Mouse (Mus musculus) E14TG2a.4 (cell line): ENCODE results near the gene Igsf21.

Source experiments
- H3K27me3 ChIP-seq: 2 replicates; pipeline ENCODE4 v1.6.1; 2014; ENCODE audit warnings: low read length, control low read depth; ENCODE audit not compliant: insufficient read depth
- H3K36me3 ChIP-seq: 2 replicates; pipeline ENCODE4 v1.6.1; 2014; ENCODE audit warnings: low read length, control low read depth; ENCODE audit not compliant: insufficient read depth
- H3K4me1 ChIP-seq: replicated peaks from 2 replicates; pipeline ENCODE4 v1.6.1; 2014; ENCODE audit warnings: low read depth, low read length, control low read depth
- H3K4me3 ChIP-seq: replicated peaks from 2 replicates; pipeline ENCODE4 v1.5.1; 2014; ENCODE audit warnings: mild to moderate bottlenecking, low read length
- H3K9me3 ChIP-seq: 2 replicates; pipeline ENCODE4 v1.6.1; 2014; ENCODE audit warnings: low read length, control low read depth
- CTCF ChIP-seq: conservative IDR thresholded peaks from 2 replicates; pipeline ENCODE4 v1.5.1; 2014; ENCODE audit warnings: low read length
- NANOG ChIP-seq: IDR thresholded peaks from 2 replicates; pipeline ENCODE4 v1.6.1; 2014; ENCODE audit warnings: borderline replicate concordance, low read length, mixed read lengths
- POU5F1 ChIP-seq: IDR thresholded peaks from 2 replicates; pipeline ENCODE4 v1.6.1; 2014; ENCODE audit warnings: low read length, borderline replicate concordance

Igsf21 gene

DNA sequence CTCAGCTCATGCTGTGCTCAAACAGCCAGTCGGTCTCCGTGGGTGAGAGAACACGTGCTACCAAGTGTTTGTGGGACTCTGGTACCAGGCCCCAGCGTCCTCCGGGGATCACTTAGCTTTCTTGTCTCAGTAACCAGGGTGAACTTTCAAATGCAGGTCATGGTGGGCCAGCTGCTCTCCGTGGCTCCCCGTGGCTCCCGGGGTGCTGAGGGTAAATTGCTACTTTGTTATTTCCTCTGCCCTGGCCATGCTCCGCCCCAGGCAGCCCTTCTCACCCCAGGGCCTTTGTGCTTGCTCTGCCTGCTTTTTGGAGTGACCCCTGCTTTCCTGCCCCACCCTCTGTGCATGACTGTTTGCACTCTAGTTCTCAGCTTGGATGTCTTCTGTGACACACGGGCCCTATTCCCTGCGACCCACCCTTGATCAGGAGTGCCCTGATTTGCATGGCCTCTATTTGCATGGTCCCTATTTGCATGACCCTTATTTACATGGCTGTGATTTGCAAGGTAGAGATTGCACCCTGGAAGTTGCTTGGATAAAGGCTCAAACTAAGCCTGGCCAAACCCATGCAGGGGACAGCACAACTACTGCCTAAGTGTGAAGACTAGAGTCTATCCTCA, 143.9 kb downstream of the Igsf21 start:
- Histone ChIP-seq H3K27me3 (peaks cover under 1% of the 10 kb centered on the region), H3K36me3 (no peaks in the 10 kb centered on the region)
- TF ChIP-seq CTCF (no peak), POU5F1 (no peak), NANOG (no peak)

DNA sequence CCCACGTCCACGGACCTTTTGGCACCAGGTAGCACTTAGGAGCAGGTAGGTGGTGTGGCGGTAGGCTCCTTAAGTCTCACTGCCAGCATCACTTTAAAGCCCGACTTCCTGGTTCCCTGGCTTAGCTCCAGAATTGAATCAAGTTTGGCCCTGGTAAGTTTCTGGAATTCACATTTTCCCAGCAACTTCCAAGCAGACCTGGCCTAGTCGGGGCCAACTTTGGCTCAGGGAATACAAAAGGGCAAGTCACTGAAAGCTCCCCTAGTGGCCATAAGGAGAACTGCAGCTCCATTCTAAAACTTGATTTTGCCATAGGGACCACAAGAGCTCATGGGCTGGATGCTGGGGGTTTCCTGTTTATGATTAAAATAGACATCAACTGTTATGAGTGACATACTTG, 145.5 kb downstream of the Igsf21 start:
- H3K9me3 ChIP-seq = no peaks in the 10 kb centered on the region
- no peaks in the 10 kb centered on the region for H3K27me3 ChIP-seq
- H3K4me1 ChIP-seq = peaks cover 64% of the 10 kb centered on the region
- no peaks in the 10 kb centered on the region for H3K36me3 ChIP-seq
- no peak overlapping the region for H3K4me3 ChIP-seq
- TF ChIP-seq POU5F1 = no peak
- peak; percentile 98 for TF ChIP-seq CTCF
- no peak for TF ChIP-seq NANOG

More for the DNA sequence above, 143.9 kb downstream of the Igsf21 start:
- Histone ChIP-seq H3K4me3 (peak overlapping the region; percentile 72), H3K4me1 (peaks cover 79% of the 10 kb centered on the region), H3K9me3 (no peaks in the 10 kb centered on the region)

DNA sequence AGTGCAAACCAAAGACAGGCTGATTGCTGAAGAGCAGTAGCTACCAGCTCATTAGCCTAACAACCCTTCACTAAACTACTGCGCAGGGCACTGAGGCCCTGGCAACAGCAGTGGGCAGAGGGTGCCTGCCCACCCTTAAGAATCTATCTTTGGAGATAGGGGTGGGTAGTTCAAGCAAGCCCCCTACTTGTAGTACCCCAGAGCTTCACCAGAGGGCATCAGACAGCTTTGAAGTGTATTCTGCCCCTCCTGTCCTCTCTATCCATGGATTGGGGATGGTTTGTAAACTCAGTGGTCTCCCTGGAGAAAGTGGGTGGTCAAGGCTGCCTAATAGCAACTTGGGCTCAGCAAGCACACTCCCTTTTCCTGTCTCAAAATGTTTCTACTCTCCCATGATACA, 146.4 kb downstream of the Igsf21 start:
- Histone ChIP-seq H3K4me3 (no peak overlapping the region), H3K9me3 (no peaks in the 10 kb centered on the region), H3K4me1 (peaks cover 60% of the 10 kb centered on the region), H3K36me3 (no peaks in the 10 kb centered on the region), H3K27me3 (no peaks in the 10 kb centered on the region)
- TF ChIP-seq CTCF (peak; percentile 88), POU5F1 (no peak)

DNA sequence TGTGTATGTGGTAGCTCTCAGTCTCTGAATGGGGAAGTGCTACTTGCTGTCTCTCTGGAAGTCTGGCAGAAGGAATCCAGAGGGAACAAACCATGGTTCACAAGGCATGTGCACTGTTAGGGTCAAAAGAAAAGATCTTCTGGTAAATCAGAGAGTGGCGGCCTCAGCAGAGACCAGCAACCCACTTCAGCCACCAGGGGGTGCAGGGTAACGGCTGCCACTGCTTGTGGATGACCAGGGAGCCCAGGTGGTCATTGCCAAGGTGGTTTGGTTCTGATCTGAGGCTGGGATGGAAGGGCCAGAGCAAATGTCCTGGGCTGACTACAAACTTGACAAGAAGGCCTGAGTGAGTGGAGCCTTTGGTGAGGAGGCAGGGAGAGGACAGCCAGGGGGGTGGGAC, 150.3 kb downstream of the Igsf21 start:
- no peak overlapping the region for H3K4me3 ChIP-seq

DNA sequence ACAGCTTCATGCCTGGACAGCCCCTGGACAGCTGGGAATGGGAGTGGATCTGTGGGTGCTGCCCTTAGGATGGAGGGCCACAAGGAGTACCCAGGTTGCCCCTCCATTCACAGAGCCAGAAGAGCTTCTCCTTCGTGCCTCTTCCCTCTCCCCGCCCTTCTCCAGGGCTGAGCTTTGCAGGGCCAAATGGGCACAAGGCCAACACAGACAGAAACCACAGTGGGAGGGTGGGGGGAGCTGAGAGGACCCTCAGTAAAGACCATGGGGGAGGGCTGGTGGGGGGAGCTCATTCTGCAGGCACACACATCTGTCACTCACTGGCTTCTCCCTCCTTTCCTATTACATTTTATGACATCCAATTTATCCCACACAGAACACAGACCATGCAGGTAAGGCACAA, 151.7 kb downstream of the Igsf21 start:
- Histone ChIP-seq H3K27me3 (no peaks in the 10 kb centered on the region), H3K4me1 (peaks cover 24% of the 10 kb centered on the region), H3K4me3 (no peak overlapping the region), H3K9me3 (no peaks in the 10 kb centered on the region), H3K36me3 (no peaks in the 10 kb centered on the region)
- TF ChIP-seq CTCF (no peak), NANOG (no peak), POU5F1 (no peak)

More for the DNA sequence above, 150.3 kb downstream of the Igsf21 start:
- H3K9me3 ChIP-seq = no peaks in the 10 kb centered on the region
- TF ChIP-seq POU5F1 = no peak
- TF ChIP-seq CTCF = peak; percentile 45
- no peaks in the 10 kb centered on the region for H3K36me3 ChIP-seq
- H3K27me3 ChIP-seq = no peaks in the 10 kb centered on the region
- peaks cover 35% of the 10 kb centered on the region for H3K4me1 ChIP-seq

DNA sequence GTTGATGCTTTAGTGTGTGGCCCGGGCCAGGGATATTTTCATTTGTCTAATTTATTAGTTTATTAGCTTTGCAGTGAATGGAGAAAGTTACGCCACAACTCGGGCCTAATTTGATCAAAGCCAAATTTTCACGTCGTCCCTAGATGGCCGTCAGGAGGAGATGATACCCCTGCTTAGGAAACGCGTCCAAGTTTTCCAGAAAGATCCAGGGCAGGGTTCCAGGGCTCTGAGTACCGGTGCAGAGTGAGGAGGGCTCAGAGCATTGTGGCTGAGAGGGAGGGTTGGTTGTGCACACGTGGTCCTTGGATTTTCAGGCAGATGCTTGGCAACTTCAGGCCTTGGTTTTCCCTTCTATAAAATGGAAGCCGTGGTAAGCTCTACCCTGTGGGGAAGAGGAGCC, 154.2 kb downstream of the Igsf21 start:
- no peaks in the 10 kb centered on the region for H3K36me3 ChIP-seq
- no peak overlapping the region for H3K4me3 ChIP-seq
- H3K4me1 ChIP-seq = peaks cover 26% of the 10 kb centered on the region
- H3K27me3 ChIP-seq = no peaks in the 10 kb centered on the region
- no peaks in the 10 kb centered on the region for H3K9me3 ChIP-seq
- TF ChIP-seq NANOG = no peak
- no peak for TF ChIP-seq POU5F1
- TF ChIP-seq CTCF = no peak

DNA sequence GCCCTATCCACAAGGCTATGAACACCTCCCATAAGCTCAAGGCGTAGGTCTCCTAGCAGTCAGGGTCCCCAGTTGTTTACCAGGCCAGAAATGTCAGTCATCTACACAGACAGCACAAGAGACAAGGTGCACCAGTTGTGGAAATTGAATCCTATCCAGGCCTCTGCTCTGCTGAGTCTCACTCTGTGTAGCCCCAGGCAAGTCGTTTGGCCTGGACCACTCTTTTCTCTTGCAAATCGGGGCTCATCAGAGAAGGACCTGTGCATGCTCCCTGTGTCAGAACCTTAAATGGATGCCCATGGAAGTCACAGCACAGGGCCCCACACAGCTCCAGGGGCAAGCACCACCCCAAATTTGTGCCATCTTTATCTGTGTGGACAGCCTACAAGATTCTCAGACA, 154.9 kb downstream of the Igsf21 start:
- Histone ChIP-seq H3K9me3 (no peaks in the 10 kb centered on the region), H3K4me1 (peaks cover 26% of the 10 kb centered on the region), H3K27me3 (no peaks in the 10 kb centered on the region), H3K4me3 (no peak overlapping the region; the same call in 1 of the 2 replicates), H3K36me3 (no peaks in the 10 kb centered on the region)
- TF ChIP-seq CTCF (no peak), POU5F1 (no peak), NANOG (no peak)

DNA sequence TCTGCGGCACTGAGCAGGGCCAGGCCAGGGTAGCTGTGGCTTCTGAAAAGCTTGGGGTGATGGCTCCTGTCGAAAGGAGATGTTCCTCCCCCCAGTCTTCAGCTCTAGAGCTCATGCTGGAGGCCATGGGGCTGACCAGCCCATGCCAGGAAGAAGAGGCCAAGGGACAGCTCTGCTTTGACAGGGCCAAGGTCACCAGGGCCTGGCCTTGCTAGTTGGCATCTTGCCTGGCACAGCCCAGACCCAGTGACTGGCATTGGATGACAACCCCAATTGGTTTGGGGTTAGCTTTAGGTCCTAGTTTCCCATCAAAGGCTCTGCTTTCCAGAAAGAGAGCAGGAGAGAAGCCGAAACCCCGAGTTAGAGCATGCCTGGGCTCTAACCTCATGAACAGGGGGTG, 156.9 kb downstream of the Igsf21 start:
- H3K27me3 ChIP-seq = no peaks in the 10 kb centered on the region
- TF ChIP-seq CTCF (no peak), POU5F1 (no peak), NANOG (no peak)
- no peak overlapping the region for H3K4me3 ChIP-seq
- H3K36me3 ChIP-seq = no peaks in the 10 kb centered on the region
- H3K9me3 ChIP-seq = no peaks in the 10 kb centered on the region
- peaks cover 32% of the 10 kb centered on the region for H3K4me1 ChIP-seq
